Mouse (Mus musculus): ENCODE measurements at regions not wholly inside any gene's neighbourhood (a gene's known extent, or its start where the extent isn't known, plus 50 kb on each side); places are given as distances from the start of the nearest gene placed in this dataset.
A peak's percentile ranks its signal among the peaks of the same experiment; 100 is the strongest.

DNA sequence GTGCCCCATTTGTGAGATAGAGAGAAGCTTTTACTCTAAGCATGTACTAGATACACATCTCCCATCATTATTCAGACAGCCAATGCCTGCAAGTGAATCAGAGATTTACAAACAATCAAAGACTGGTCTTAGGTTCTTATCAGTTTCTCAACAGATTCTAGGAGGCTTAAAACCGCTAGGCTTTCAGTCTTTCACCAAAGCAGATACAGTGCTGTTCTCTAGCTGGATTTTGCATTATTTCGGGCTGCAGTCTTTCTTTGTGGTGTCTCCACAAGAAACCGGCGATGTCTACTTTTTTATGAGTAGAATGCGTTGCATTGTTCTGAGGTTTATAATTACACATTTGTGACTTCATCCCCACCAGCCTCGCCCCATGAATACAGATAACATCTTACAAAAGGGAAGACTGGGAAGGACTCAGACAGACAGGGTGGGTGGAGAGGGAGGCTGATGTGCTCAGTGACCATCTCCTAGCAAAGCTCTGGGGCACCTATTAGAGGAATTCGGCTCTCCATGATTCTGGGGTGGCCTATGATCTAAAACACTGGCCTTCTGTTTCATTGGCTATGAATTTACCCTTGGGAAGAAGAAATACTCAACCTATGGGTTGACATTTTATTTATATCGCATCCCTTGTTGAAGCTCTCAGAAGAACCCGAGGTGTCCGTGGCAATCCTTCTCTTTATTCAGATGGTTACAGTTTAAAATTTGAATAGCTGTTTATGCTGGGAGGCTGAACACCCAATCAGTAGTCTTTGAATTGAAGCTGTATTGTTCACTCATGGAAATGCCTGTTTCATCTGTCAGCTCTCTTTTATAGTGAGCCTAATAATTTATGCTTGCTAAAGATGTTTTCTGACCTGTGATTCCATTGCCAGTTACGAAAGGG, 343.8 kb downstream of the Tmem161b start:
- peak; percentile 31 to 38 for DNase-seq (ENCODE audit: low spot score in 2 of 2)

DNA sequence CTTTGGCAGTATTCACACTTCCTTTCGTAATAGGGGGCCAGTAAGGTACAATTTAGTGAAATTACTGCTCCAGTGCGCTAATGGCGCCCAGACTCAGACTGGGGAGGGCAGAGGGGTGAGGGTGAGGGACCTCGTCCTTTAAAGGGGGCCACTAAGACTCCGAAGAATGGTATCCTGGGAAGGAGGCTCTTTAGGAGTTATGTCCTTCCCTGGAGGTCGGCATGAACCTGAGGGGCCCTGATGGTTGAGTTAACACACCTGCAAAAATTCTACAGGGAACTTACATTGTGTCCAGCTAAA, 344.4 kb downstream of the Tmem161b start:
- DNase-seq (ENCODE audit: low spot score in 2 of 2): peak in 1 of 2 experiments; percentile 15

DNA sequence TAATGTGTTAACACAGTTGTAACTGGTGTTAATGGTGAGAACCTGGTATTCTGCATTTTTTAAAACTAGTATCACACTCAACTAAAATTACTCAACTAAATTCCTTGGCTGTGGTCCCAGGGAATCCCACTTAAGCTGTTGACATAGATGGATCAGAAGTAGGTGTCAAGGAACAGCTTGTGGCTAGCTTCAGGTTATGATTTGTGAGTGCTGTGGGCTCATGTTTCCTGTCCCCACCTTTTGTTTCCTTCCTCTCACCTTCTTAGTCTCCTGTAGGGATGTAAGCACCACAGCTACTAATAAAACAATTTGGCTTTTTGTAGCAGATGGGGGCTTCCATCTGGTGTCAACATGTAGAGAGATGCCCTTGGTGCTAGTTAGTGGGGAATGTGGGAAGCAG, 347.3 kb downstream of the Tmem161b start:
- DNase-seq (ENCODE audit: low spot score in 2 of 2): peak; percentile 31 to 63

DNA sequence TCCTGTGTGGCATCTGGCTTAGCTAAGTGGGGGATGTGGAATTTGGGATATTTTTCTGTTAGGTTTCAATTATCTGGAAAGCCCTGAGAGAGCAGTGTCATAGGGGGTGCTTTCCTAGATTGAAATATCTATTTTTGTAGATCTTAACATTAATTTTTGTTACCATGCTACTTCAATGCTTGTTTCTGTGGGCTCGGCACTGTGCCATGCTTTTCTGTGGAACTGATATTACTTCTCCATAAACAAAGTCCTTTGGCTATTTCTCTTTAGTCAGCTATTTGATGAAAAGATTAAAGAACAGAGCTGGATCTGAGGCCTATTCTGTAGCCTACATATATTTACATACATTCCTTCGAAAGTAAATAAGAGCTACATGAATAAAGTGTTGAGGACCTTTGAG, 348.1 kb downstream of the Tmem161b start:
- no peak for DNase-seq (ENCODE audit: low spot score in 2 of 2)

DNA sequence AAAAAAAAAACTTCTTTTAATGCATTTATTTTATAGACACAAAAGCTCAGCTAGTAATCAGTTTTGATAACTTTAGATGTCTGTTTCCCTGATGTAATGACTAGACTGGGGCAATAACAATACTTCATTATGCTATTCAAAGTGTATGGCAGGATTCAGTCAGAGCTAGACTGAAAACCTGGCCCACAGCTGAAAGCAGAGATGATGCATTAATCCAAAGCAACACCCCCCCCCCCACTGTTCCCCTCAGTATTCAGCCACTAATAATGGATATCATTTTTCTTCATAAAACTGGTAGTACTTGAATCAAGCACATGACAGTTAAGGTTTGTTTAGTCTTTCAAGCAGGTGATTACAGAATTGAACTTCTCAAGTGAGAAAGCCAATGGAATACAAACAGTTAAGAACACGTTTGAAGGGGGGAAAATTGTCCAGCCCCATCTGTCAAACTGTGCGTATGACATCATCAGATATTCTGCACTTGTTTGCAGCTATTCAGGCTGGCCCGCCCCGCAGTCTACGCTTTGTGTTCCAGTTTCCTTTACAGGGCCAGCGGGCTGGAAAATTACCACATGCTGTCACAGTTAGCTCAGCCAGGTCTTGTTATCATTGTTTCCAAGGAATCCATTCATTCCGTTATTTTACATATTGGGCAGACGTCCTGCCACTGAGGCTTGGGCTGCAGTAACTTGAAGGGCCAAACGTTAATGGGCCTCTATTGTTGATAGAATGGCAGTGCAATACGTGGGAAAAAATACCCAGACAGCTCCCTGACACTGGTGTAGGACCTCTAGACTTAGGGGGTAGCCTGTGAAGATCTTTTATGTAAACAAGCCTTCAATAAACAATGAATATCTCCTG, 349.1 kb downstream of the Tmem161b start:
- DNase-seq (ENCODE audit: low spot score in 2 of 2): peak; percentile 72 to 93

DNA sequence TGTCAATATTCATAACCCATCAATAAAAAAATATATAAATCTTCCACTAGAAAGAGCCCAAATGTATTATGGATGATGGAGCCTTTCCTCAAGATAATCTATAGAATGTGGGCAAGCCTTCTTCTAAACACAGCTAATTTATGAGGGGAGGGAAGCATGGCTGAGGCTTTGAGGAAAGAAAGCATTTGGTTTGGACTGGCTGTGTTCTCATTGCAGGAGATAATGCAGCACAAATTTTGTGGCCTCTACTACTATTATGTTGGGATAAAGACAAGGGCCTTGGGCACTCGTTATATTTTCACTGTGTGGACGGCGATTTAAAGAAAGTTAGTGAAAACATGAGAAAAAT, 349.7 kb downstream of the Tmem161b start:
- no peak for DNase-seq (ENCODE audit: low spot score in 2 of 2)

DNA sequence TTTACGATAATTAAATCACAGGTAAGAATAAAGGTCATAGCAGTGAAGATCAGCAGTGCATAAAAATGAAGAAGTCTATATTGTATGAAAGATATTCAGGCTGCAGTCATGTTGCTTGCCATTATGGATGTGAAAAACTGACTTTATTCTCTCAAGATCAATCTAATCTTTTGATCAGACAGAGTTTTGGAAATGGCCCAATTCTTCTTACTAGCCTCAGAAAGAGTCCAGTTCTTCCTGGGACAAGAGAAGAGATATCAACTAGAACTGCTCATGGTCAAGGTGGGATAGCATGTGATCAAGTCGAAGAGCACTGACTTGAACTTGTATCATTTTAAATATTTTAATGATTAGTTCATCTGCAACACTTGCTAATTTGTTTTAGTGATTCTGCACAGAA, 350.1 kb downstream of the Tmem161b start:
- no peak for DNase-seq (ENCODE audit: low spot score in 2 of 2)

DNA sequence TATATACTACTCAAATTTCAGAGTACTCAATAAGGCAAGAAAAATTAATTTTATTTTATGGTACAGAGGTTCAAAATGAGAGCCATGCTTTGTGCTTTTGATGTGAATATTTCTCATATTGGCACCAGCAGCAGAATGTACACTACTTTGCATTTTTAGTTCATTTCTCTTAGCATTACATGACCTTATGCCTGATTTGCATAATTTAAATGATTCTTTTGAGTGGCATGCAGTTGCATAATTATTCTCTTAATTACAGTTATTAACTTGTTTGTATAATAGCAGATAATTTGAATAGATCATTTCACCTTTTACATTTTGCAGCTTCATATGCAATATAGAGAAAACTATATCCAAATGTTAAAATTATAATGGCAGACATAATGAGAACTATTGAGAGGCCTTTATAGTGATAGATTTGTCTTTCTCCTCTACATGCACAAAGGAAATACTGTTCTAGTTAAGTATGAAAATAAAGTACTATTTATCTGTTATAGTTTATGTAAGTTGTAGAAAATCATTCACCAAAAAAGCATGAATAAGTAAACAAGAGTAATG, 374.6 kb downstream of the Tmem161b start:
- DNase-seq (ENCODE audit: low spot score in 2 of 2): no peak

DNA sequence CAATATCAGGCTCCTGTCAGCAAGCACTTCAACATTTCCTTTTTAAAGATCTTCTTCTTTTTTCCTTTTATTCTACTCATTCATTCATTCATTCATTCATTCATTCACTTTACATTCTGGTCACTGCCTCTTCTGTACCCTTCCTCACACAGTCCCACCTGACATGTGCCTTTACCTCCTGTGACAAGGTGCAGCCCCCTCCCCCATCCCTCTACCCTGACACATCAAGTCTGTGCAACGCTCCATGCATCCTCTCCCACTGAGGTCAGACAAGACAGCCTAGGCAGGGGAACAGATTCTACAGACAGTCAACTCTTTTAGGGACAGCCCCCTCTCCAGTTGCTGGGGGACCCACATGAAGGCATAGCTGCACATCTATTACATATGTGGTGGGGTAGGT, 380.5 kb downstream of the Tmem161b start:
- DNase-seq (ENCODE audit: low spot score in 2 of 2): no peak

DNA sequence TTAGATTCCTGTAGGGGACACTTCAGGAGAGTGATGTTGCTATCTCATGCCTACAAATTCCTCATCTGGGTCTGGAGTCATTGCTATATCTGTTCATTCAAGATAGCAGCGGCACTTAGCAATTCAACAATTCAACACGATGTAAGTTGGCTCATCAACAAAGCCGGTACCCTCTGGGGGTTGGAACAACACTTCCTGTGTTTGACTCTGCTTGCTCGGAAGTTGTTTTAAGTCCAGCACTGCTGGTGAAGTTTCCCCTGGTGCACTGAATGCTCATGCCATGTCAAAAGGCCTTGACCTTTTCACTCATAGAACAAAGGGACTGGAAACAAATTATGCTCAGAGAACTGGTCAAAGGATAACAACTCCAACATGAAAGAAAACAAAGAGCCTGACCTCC, 390.4 kb downstream of the Tmem161b start:
- no peak for DNase-seq (ENCODE audit: low spot score in 2 of 2)

DNA sequence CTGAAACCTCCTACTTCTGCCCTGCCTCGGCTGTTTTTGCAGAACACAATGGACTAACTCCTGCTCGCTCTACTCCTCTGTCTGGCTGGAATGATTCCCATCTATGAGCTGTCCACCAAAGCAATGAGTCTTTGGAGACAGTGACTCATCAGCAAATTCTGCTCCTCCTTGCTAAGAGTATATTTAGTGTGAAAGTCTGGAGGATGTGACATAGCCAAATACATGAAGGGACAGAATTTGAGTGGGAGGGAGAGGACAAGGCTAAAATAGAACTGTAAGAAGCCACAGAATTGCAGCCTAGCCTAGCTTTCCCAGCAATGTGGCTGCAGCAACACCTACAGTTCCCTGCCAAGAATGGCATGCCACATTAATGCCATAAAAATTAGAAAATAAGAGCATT, 390.9 kb downstream of the Tmem161b start:
- peak; percentile 42 to 80 for DNase-seq (ENCODE audit: low spot score in 2 of 2)

DNA sequence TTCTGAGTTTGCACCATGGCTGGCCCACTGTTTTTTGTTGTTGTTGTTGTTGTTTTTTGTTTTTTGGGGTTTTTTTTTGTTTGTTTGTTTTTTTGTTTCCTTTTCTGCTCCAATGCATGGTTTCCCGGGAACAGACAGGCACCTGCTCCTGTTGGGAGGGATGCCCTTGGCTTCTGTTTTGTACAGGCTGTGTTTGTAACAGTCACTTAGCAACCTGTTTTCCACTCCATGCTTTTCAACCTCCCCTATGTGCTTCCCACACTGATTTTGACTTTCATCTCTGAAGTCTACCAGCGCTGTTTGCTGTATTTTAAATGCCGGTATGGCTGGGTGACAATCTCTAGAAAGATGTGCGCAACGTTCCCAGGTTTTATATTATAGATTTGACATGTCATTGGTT, 402.6 kb downstream of the Tmem161b start:
- DNase-seq (ENCODE audit: low spot score in 2 of 2): peak; percentile 36 to 81

DNA sequence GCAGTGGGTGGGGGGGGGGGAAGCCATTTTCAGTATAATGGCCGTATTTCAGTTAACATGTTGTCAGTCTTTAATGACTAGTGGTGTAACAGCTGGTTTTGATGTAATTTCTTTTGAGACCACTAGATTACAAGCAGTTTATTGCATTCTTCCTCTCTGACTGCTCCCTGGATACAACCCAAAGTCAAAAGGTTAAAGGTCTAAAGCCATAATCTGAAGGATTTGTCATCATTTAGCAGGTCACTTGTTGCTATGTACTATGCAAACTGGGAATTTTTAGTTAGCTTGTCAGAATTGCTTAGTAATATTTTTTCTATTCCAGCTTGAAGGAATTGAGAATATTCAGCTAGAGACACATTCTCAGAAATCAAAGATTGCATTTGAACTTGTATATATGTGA, 403.4 kb downstream of the Tmem161b start:
- no peak for DNase-seq (ENCODE audit: low spot score in 2 of 2)

DNA sequence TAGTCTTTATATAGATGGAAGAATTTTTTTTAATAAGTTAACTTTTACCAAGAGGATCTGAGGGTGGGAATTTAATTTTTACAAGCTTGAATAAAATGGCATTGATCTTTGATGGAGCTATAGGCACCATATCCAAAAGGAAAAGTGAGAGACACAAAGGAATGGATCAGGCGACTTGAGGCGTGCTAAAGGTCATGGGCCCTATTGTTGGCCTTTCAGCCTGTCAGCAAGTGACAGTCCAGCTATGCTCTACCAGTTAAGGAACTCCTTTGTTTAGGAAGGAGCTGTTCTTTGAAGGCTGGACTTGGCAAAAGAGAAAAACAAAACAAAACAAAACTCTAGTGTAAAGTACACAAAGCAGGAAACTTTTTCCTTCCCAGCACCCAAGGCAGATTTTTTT, 403.8 kb downstream of the Tmem161b start:
- DNase-seq (ENCODE audit: low spot score in 2 of 2): no peak

DNA sequence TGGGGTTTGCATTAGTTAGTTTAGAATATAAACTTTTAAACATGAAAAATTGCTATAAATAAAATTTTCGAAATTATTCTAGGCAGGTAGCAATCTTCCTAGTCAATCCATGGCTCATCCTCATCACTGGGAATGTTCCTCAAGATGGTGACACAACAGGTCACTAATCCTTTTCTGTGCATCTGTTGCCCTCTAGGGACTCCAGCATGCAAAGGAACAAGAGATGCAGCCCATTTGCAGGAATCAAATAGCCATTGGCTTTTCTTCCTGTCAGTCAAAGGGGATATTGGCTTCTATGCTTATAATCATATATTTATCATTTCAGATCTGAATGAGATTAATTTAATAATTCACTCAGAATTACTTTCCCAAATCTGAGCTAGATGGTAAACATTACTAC, 404.3 kb downstream of the Tmem161b start:
- DNase-seq (ENCODE audit: low spot score in 2 of 2): no peak

DNA sequence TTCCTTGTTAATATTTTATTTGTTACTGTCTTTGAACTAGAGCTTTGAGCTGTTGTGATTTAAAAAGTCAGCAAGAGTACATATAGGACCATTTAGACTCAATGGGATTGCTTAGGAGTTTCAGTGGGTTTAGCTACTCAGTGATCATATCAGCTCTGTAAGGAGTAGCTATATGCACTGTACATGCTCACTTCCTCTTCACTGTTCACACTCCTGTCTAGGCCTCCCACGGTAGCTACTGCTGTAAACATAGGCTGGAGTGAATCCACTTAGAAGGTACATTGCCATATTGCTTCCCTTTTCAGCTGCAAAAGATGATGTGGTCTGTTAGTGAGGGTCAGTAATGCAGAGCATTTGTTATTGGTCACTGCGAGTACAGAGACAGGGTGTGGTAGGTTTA, 408.6 kb downstream of the Tmem161b start:
- no peak for DNase-seq (ENCODE audit: low spot score in 2 of 2)

DNA sequence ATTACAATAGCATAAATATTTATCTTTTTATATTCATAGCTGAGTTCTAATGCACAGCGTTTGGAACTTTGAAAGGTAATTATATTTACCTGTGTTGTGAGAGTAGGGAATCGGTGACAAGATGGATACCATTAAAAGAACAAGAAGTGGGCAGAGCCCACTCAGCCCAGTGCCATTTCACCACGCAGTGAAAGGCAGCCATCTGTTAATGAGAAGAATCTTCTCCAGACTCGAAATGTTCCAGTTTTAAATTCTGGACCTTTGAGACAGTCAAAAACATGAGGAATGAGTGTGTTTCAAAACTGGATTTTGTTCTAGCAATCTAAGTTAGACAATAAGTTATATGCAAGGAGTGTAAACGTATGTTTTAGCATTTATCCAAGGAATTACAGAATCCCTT, 410.4 kb downstream of the Tmem161b start:
- DNase-seq (ENCODE audit: low spot score in 2 of 2): no peak

DNA sequence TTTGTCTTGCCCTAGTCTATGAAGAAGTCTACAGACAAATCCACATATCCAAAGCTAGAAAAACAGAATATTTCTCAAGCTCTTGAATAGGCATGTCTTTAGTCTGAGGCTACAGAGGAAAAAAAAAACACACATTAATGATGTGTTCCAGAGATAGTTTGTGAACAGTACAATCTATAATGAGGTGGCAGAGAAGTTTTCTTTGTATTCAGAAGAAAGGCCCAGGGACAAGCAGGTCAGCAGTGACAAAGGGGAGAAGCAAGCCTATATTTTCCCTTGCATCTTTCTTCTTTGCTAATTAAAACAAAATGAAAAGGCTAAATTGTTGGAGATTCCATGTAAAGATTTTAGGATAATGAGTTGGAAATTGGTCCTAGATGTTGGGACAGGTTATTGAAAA, 414.7 kb downstream of the Tmem161b start:
- no peak for DNase-seq (ENCODE audit: low spot score in 2 of 2)

DNA sequence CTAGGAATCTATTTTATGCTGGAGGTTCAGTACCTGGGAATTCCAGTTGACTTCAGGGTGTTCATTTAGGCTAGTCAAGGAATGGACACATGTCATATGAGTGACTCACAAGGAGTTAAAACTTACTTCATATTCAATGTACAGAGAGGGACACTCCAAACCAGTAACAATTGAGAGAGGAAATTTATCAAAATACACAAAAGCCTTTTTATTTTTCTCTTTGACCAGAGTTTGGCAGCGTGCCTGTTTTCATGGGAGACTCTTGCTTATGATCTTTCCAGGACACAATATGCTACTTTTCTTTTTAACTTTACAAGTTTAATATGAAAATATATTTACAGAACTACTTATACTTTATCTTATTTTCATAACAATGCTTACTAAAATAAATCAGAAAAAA, 415.5 kb downstream of the Tmem161b start:
- no peak for DNase-seq (ENCODE audit: low spot score in 2 of 2)

DNA sequence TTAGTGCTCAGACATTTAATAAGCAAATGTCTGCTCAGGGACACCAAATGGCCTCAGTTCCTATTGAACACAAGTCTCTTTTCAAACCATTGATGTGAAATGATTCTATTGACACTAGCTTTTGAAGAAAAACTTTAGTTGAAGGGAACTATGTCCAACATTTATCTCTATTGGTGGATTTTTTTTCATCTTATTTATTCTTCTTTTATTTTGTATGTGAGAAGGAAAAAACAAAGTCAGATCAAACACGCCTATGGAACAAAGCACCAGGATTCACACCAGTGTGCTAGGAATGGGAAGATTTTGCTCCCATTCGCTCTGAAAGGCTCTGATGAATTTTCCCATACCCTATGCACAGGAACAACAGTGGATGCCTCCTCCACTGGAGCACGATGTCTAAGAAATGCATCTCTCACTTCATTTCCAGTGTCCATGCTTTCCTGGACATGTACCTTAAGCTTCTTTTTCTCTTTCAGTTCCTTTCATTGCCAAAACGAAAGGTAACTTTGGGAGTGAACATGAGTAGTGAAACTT, 416.4 kb downstream of the Tmem161b start:
- no peak for DNase-seq (ENCODE audit: low spot score in 2 of 2)

DNA sequence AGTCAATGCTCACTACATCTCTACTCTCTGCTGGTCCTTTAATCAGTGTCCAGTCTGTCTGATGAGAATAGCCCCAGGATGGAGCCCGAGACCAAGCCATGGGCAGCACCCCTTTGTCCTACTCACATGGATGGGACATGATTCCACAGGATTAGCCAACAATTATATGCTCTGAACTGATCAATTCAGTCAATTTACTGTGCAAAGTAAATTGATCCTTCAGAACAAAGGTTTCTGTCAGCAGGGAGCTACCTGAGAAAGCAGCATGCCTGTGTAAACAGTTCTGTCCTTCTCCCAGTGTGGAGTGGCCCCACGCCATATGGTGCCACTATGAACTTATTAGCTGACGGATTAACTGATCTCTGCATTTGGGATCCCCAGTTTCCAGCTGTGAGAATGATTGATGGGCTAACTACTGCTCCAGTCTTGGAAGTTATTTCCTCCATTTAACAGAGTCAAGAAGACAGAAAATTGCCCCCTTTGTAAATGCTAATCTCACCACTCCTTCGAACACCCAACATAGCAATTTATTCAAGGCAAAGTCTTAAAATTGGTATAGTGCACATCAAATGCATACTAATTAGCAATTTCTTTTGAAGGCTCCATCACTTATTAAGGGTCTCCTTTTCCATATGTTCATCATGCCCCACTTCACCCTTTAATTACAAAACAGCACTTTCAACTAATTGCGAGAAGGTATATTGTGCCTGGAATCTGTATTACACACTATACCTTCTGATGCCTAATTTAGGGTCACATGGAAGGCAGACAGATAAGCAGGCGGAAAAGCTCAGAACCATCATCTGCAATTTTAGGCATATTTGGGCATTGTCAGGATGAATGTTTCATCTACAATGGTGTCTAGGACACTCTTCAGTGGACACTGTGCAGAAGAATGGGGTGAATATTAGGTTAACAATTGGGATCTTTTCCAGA, 417.3 kb downstream of the Tmem161b start:
- DNase-seq (ENCODE audit: low spot score in 2 of 2): no peak

Data from layer of hippocampus, postnatal 14 days (tissue).